Mouse (Mus musculus): ENCODE measurements around the gene Atp1a4. TPM values are rescaled to one million over a fixed set of nuclear protein-coding genes. Genes with fewer than 3 reads are reported as not detected.

Atp1a4 gene
- polyA plus RNA-seq, 1 experiment from 2014 or later: not detected

GRCm38 (mm10) chr1:172214748-172215147 lies 43.5 kb downstream of the Atp1a4 start:
- Histone ChIP-seq H3K27ac (no peak overlapping the region), H3K9me3 (no peaks in the 10 kb centered on the region), H3K4me3 (no peak overlapping the region), H3K27me3 (no peaks in the 10 kb centered on the region), H3K4me1 (replicated peaks) (peaks cover 50% of the 10 kb centered on the region), H3K36me3 (no peaks in the 10 kb centered on the region; the same call in 1 of the 2 replicates), H3K9ac (no peak overlapping the region), H3K4me2 (no peak overlapping the region)
- WGBS: 72% methylated on average over 3 of the region's 3 CpGs
- no peak for ATAC-seq (ENCODE audit: low FRiP score)

- H3K27me3 ChIP-seq: no peaks in the 10 kb centered on the region
- H3K4me3 ChIP-seq: no peak overlapping the region
- no peak overlapping the region for H3K4me2 ChIP-seq
- peak overlapping the region; percentile 41 for H3K27ac ChIP-seq
- 45% methylated on average over 4 of the region's 4 CpGs for whole genome bisulfite sequencing
- H3K9me3 ChIP-seq: no peaks in the 10 kb centered on the region
- H3K9ac ChIP-seq: peak overlapping the region; percentile 24; the same call in 1 of the 2 replicates
- H3K36me3 ChIP-seq: no peaks in the 10 kb centered on the region; the same call in 1 of the 2 replicates
- H3K4me1 ChIP-seq (replicated peaks): peaks cover 42% of the 10 kb centered on the region
- ATAC-seq (ENCODE audit: low FRiP score): 0 out of 2 replicates have a peak, but pooled peaks have one; percentile 13
Measured at GRCm38 (mm10) chr1:172213771-172214170, 44.4 kb downstream of the Atp1a4 start.

GRCm38 (mm10) chr1:172212776-172213175 lies 45.4 kb downstream of the Atp1a4 start:
- no peak for ATAC-seq (ENCODE audit: low FRiP score)
- Histone ChIP-seq H3K27ac (peak overlapping the region; percentile 9), H3K4me1 (replicated peaks) (peaks cover 36% of the 10 kb centered on the region), H3K27me3 (no peaks in the 10 kb centered on the region), H3K4me3 (no peak overlapping the region), H3K9me3 (no peaks in the 10 kb centered on the region), H3K9ac (no peak overlapping the region), H3K36me3 (no peaks in the 10 kb centered on the region; the same call in 1 of the 2 replicates), H3K4me2 (no peak overlapping the region)
- WGBS: 43% methylated on average over 5 of the region's 5 CpGs

- peak overlapping the region; percentile 70 for H3K4me2 ChIP-seq
- H3K9me3 ChIP-seq: no peaks in the 10 kb centered on the region
- H3K36me3 ChIP-seq: no peaks in the 10 kb centered on the region; the same call in 1 of the 2 replicates
- peak overlapping the region; percentile 95 for H3K27ac ChIP-seq
- peak overlapping the region; percentile 82; the same call in 1 of the 2 replicates for H3K4me3 ChIP-seq
- H3K4me1 ChIP-seq (replicated peaks): peaks cover 49% of the 10 kb centered on the region
- no peaks in the 10 kb centered on the region for H3K27me3 ChIP-seq
- 15% methylated on average over 6 of the region's 7 CpGs for WGBS
- no peak; the same call in 1 of the 2 replicates for ATAC-seq (ENCODE audit: low FRiP score)
- H3K9ac ChIP-seq: peak overlapping the region; percentile 97
Measured at GRCm38 (mm10) chr1:172207111-172207584, 51.1 kb downstream of the Atp1a4 start.

- Histone ChIP-seq H3K36me3 (no peaks in the 10 kb centered on the region; the same call in 1 of the 2 replicates), H3K4me1 (replicated peaks) (peaks cover 57% of the 10 kb centered on the region), H3K27me3 (no peaks in the 10 kb centered on the region), H3K27ac (peak within 1 kb of the TSS; percentile 95), H3K9ac (peak within 1 kb of the TSS; percentile 97), H3K4me2 (peak within 1 kb of the TSS; percentile 70), H3K4me3 (peak within 1 kb of the TSS; percentile 82), H3K9me3 (no peaks in the 10 kb centered on the region)
- WGBS: under 1% methylated on average over 40 of the region's 40 CpGs
- peak; percentile 73 for ATAC-seq (ENCODE audit: low FRiP score)
Measured at GRCm38 (mm10) chr1:172206141-172206917, 51.9 kb downstream of the Atp1a4 start, which contains the start of gene Pea15a. TSS of gene Pea15a (minus strand) at chr1:172206804.

- Histone ChIP-seq H3K27ac (peak overlapping the region; percentile 95), H3K4me2 (peak overlapping the region; percentile 70), H3K27me3 (no peaks in the 10 kb centered on the region), H3K36me3 (no peaks in the 10 kb centered on the region; the same call in 1 of the 2 replicates), H3K4me1 (replicated peaks) (peaks cover 63% of the 10 kb centered on the region), H3K4me3 (peak overlapping the region; percentile 82), H3K9ac (peak overlapping the region; percentile 97), H3K9me3 (no peaks in the 10 kb centered on the region)
- no peak for ATAC-seq (ENCODE audit: low FRiP score)
- 5% methylated on average over 3 of the region's 3 CpGs for WGBS
Measured at GRCm38 (mm10) chr1:172205741-172206087, 52.5 kb downstream of the Atp1a4 start.

- H3K4me3 ChIP-seq: peak overlapping the region; percentile 82
- H3K36me3 ChIP-seq: peaks cover 4% of the 10 kb centered on the region
- 15% methylated on average over 15 of the region's 15 CpGs for whole genome bisulfite sequencing
Measured at GRCm38 (mm10) chr1:172204814-172205740, 53.1 kb downstream of the Atp1a4 start.

GRCm38 (mm10) chr1:172204033-172204813 lies 54.0 kb downstream of the Atp1a4 start:
- Histone ChIP-seq H3K36me3 (peaks cover 13% of the 10 kb centered on the region), H3K9ac (peak overlapping the region; percentile 97), H3K9me3 (no peaks in the 10 kb centered on the region), H3K4me2 (peak overlapping the region; percentile 70), H3K27me3 (no peaks in the 10 kb centered on the region), H3K4me1 (replicated peaks) (peaks cover 76% of the 10 kb centered on the region), H3K27ac (peak overlapping the region; percentile 95), H3K4me3 (peak overlapping the region; percentile 82)
- WGBS: 12% methylated on average over 9 of the region's 9 CpGs
- ATAC-seq (ENCODE audit: low FRiP score): no peak

More at GRCm38 (mm10) chr1:172204814-172205740, 53.1 kb downstream of the Atp1a4 start:
- H3K4me1 ChIP-seq (replicated peaks): peaks cover 69% of the 10 kb centered on the region
- no peaks in the 10 kb centered on the region for H3K27me3 ChIP-seq
- peak overlapping the region; percentile 95 for H3K27ac ChIP-seq
- H3K9ac ChIP-seq: peak overlapping the region; percentile 97
- H3K4me2 ChIP-seq: peak overlapping the region; percentile 70
- H3K9me3 ChIP-seq: no peaks in the 10 kb centered on the region
- ATAC-seq (ENCODE audit: low FRiP score): no peak

GRCm38 (mm10) chr1:172203566-172203965 lies 54.6 kb downstream of the Atp1a4 start:
- H3K4me1 ChIP-seq (replicated peaks): peaks cover 76% of the 10 kb centered on the region
- peak overlapping the region; percentile 95 for H3K27ac ChIP-seq
- WGBS: 6% methylated on average over 4 of the region's 4 CpGs
- H3K36me3 ChIP-seq: peaks cover 18% of the 10 kb centered on the region
- H3K27me3 ChIP-seq: no peaks in the 10 kb centered on the region
- peak overlapping the region; percentile 82; the same call in 1 of the 2 replicates for H3K4me3 ChIP-seq
- peak overlapping the region; percentile 70 for H3K4me2 ChIP-seq
- no peak for ATAC-seq (ENCODE audit: low FRiP score)
- peak overlapping the region; percentile 97 for H3K9ac ChIP-seq
- no peaks in the 10 kb centered on the region for H3K9me3 ChIP-seq

- Histone ChIP-seq H3K4me3 (peak overlapping the region; percentile 82), H3K4me2 (peak overlapping the region; percentile 70), H3K27ac (peak overlapping the region; percentile 95), H3K9ac (peak overlapping the region; percentile 97), H3K27me3 (no peaks in the 10 kb centered on the region), H3K4me1 (replicated peaks) (peaks cover 79% of the 10 kb centered on the region), H3K9me3 (no peaks in the 10 kb centered on the region), H3K36me3 (peaks cover 23% of the 10 kb centered on the region)
- ATAC-seq (ENCODE audit: low FRiP score): peak; percentile 9
- WGBS: 3% methylated on average over 2 of the region's 2 CpGs
Measured at GRCm38 (mm10) chr1:172202894-172203522, 55.2 kb downstream of the Atp1a4 start.

Data from hindbrain, embryonic 13.5 days (tissue).